Mouse (Mus musculus) lung, embryonic 15.5 days (tissue): ENCODE measurements at regions not wholly inside any gene's neighbourhood (a gene's known extent, or its start where the extent isn't known, plus 50 kb on each side); places are given as distances from the start of the nearest gene placed in this dataset.
"Not testable (repeated sequence)": the region's sequence is repeated elsewhere in the genome, so short reads cannot be mapped to it uniquely, and the experiment has no call there.

Experiments
- ATAC-seq: fragments of 200-750 bp; cut with Nextera tagmentation; 2 replicates; pipeline ENCODE4 v1.8.0; 2017; ENCODE audit warnings: moderate number of reproducible peaks, borderline replicate concordance; ENCODE audit not compliant: low FRiP score, low TSS enrichment; ENCODE audit errors: extremely low read depth
- H3K27ac ChIP-seq: fragments of 300-500 bp; sonication (generic); 2 replicates; pipeline ENCODE4 v1.5.1; 2015; ENCODE audit warnings: moderate library complexity, mild to moderate bottlenecking, inconsistent platforms
- H3K27me3 ChIP-seq: fragments of 300-500 bp; sonication (generic); 2 replicates; pipeline ENCODE4 v1.6.1; 2015; ENCODE audit warnings: inconsistent platforms
- H3K36me3 ChIP-seq: fragments of 300-500 bp; sonication (generic); 2 replicates; pipeline ENCODE4 v1.6.1; 2015; ENCODE audit warnings: inconsistent platforms
- H3K4me1 ChIP-seq: fragments of 300-500 bp; sonication (generic); 2 replicates; pipeline ENCODE4 v1.6.1; 2015; ENCODE audit warnings: inconsistent platforms
- H3K4me2 ChIP-seq: fragments of 300-500 bp; sonication (generic); 2 replicates; pipeline ENCODE4 v1.6.1; 2015; ENCODE audit warnings: inconsistent platforms, mild to moderate bottlenecking, moderate library complexity
- H3K4me3 ChIP-seq: fragments of 300-500 bp; sonication (generic); 2 replicates; pipeline ENCODE4 v1.5.1; 2015; ENCODE audit warnings: mild to moderate bottlenecking, inconsistent platforms
- H3K9ac ChIP-seq: fragments of 300-500 bp; sonication (generic); 2 replicates; pipeline ENCODE4 v1.6.1; 2015; ENCODE audit warnings: inconsistent platforms
- H3K9me3 ChIP-seq: fragments of 300-500 bp; sonication (generic); 2 replicates; pipeline ENCODE4 v1.6.1; 2016; ENCODE audit warnings: inconsistent platforms
- WGBS: fragments of 180-500 bp; shearing (Covaris S2); methylation state at CpG from one replicate; pipeline ENCODE4 v1.1.7; 2015; 5-methylcytosine and 5-hydroxymethylcytosine counted together

DNA sequence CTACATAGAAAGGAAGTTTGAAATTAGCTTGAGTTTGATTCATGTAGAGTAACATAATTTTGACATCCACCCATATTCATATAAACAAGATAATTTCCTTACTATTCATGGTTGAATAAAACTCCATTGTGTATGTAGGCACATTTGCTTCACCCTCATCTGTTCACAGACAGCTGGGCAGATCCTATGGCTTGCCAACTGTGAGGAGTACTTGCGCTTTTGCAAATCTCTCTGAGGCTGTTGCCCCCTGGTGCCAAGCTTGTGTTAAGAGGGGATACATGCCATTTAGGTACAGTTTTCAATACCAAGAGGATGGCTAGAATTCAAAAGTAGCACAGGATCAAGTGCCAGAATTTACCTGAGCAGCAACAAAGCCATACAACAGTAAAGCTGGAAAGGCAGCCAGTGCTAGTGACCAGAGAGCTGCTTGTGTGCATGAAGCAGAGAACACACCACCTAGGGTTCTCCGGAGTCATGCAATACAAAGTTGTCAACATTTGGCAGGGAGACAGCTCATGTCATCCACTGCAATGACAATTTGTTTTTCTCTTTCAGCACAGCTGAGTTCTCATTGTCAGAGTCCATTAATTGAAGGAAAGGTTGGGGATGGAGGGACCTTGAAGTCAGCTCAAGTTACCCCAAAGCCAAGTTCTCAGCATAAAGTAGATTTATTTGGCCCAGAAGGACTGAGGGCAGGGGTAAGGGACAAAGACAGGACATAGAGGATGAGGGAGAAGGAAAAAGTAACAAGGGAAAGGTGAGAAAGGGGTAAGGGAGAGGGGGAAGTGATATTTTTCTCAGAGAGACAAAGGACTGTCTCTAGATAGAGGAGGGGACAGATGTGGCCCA is 321.6 kb upstream of the Cwc22 start:
- no peak overlapping the region for H3K9ac ChIP-seq
- H3K4me3 ChIP-seq, result no peak overlapping the region
- no peaks in the 10 kb centered on the region for H3K36me3 ChIP-seq
- no peaks in the 10 kb centered on the region for H3K9me3 ChIP-seq
- H3K4me2 ChIP-seq, result no peak overlapping the region
- no peaks in the 10 kb centered on the region for H3K27me3 ChIP-seq
- no peaks in the 10 kb centered on the region; the same call in 1 of the 2 replicates for H3K4me1 ChIP-seq
- H3K27ac ChIP-seq, result no peak overlapping the region
- no peak for ATAC-seq
- 72% methylated on average over 2 of the region's 2 CpGs for WGBS

DNA sequence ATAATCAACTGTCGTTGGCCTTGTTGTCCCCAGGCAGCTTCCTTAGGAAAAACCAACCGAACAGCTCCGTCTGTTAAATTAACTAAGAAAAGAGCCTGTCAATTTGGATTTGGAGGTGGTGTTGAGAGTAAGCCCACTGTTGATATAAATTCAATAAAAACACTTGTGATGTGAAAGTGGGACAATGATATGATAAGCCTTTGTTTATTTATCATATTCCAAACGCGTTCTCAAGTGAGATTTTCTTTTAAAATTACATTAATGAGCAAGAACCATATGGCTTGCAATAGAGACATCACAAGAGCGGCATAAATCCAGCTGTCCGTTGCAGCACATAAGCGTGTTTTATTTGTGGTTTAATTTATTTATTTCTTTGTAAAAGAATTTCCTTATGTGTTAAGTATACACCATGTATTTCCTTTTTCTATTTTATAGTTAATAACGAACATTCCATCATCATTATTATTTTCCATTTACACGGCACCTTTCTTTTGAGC is 307.5 kb upstream of the Cwc22 start:
- WGBS, result 60% methylated on average over 10 of the region's 10 CpGs
- Histone ChIP-seq H3K4me3 (no peak overlapping the region), H3K4me1 (no peaks in the 10 kb centered on the region), H3K27ac (no peak overlapping the region), H3K9me3 (no peaks in the 10 kb centered on the region), H3K9ac (no peak overlapping the region), H3K27me3 (no peaks in the 10 kb centered on the region), H3K36me3 (no peaks in the 10 kb centered on the region), H3K4me2 (no peak overlapping the region)
- ATAC-seq, result no peak

DNA sequence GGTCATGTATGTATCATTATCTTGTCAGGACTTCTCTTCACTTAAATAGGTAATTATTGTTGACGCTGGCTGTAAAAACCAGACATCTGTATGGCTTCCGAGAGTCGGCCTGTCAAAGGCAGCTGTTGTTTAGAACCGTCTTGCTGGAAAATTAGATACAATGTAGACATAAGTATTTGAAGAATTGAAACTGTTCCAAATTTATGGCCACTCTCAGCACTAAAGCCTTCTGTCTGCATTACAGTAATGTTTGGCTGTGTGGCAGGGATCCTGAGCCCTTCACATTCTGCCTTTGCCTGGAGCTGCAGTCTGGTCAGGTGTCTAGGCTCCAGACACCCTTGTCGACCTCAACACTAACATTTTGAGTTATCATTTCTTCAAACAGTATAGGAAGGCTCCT is 300.2 kb upstream of the Cwc22 start:
- Histone ChIP-seq H3K27ac (no peak overlapping the region; the same call in 1 of the 2 replicates), H3K4me3 (no peak overlapping the region), H3K9me3 (no peaks in the 10 kb centered on the region), H3K9ac (no peak overlapping the region), H3K27me3 (no peaks in the 10 kb centered on the region), H3K36me3 (no peaks in the 10 kb centered on the region), H3K4me1 (peaks cover 5% of the 10 kb centered on the region; the same call in 1 of the 2 replicates), H3K4me2 (no peak overlapping the region)
- peak; percentile 27; the same call in 1 of the 2 replicates for ATAC-seq
- WGBS, result 40% methylated on average over 5 of the region's 5 CpGs

DNA sequence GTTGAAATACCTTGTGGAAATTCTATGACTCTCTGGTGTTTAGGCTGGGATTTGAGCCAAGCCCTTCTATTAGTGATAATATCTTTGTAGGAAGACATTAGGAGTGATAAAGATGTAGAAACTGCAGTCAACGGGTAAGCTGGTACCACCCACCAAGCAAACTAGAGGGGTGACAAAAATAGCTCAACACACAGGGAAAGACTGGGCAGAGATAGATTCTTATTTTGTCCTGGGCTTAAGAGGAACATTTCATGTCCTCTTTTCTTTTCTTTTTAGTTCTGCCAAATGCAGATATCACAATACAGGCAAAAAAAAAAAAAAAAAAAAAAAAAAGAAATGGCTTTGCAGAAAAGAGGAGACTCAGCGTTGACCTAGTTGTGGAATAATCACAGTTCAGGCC is 294.1 kb upstream of the Cwc22 start:
- Histone ChIP-seq H3K9ac (no peak overlapping the region), H3K27me3 (no peaks in the 10 kb centered on the region), H3K4me1 (0 out of 2 replicates have a peak, but pooled peaks cover 5% of the 10 kb centered on the region), H3K4me2 (no peak overlapping the region), H3K9me3 (no peaks in the 10 kb centered on the region), H3K36me3 (no peaks in the 10 kb centered on the region), H3K27ac (no peak overlapping the region), H3K4me3 (no peak overlapping the region)
- WGBS, result 35% methylated on average over 2 of the region's 2 CpGs
- ATAC-seq, result no peak

DNA sequence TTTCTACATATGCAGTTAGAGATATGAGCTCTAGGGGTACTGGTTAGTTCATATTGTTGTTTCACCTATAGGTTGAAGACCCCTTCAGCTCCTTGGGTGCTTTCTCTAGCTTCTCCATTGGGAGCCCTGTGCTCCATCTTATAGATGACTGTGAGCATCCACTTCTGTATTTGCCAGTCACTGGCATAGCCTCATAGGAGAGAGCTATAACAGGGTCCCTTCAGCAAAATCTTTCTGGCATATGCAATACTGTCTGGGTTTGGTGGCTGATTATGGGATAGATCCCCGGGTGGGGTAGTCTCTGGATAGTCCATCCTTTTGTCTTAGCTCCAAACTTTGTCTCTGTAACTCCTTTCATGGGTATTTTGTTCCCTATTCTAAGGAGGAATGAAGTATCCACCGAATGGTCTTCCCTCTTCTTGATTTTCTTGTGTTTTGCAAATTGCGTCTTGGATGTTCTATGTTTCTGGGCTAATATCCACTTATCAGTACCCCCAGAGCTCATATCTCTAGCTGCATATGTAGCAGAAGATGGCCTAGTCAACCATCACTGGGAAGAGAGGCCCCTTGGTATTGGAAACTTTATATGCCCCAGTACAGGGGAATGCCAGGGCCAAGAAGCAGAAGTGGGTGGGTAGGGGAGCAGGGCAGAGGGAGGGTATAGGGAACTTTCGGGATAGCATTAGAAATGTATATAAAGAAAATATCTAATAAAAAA is 279.4 kb upstream of the Cwc22 start:
- ATAC-seq, H3K36me3 ChIP-seq, H3K27ac ChIP-seq, H3K4me3 ChIP-seq, H3K9ac ChIP-seq, H3K27me3 ChIP-seq, H3K4me2 ChIP-seq, H3K9me3 ChIP-seq, H3K4me1 ChIP-seq: not testable (repeated sequence)
- 89% methylated on average over 4 of the region's 4 CpGs for WGBS

DNA sequence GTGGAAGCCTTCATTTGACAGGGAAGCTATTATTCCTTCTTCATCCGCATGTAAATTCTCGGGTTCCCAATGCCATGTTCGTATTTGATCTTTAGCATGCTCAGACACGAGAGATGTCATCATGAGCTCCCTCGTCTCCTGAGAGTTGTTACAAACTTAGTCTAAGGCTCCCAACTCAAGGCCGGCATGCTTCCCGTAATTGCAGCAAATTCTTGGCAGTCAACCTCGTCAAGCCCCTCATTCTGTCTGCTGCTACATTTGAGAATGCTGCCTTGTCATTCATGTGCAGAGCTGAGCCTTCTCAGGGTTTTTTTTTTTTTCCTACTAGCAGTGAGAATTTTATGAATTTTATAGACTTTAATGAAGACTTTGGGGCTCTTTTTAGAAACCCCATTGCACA is 268.3 kb upstream of the Cwc22 start:
- ATAC-seq, result no peak
- 54% methylated on average over 8 of the region's 8 CpGs for WGBS
- H3K27me3 ChIP-seq, result no peaks in the 10 kb centered on the region
- H3K9me3 ChIP-seq, result no peaks in the 10 kb centered on the region
- H3K4me2 ChIP-seq, result no peak overlapping the region
- H3K4me1 ChIP-seq, result no peaks in the 10 kb centered on the region
- no peaks in the 10 kb centered on the region for H3K36me3 ChIP-seq
- H3K27ac ChIP-seq, result no peak overlapping the region
- H3K9ac ChIP-seq, result no peak overlapping the region
- no peak overlapping the region for H3K4me3 ChIP-seq

DNA sequence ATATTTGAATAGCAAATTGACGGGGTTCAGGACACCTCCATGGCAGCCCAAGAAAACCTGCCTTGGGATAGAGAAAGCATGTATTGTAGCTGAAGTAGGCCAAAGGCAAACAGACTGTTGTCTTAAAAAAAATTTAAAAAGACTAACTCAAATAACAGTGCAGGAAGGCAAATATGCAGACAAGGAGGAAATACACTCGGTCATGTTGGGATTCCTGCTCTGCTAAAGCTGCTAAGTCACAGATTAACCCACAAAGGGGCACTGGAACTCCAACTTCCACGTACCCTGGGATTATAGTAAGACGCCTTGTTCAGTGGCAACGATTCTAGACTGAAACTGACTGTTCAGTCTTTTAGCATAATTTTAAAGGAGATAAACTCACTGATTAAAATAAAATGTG is 258.9 kb upstream of the Cwc22 start:
- no peak overlapping the region for H3K27ac ChIP-seq
- 47% methylated on average over 5 of the region's 5 CpGs for WGBS
- H3K4me3 ChIP-seq, result no peak overlapping the region
- no peaks in the 10 kb centered on the region for H3K27me3 ChIP-seq
- no peak overlapping the region for H3K9ac ChIP-seq
- 0 out of 2 replicates have a peak, but pooled peaks cover 2% of the 10 kb centered on the region for H3K4me1 ChIP-seq
- ATAC-seq, result peak; percentile 46; the same call in 1 of the 2 replicates
- H3K4me2 ChIP-seq, result no peak overlapping the region
- no peaks in the 10 kb centered on the region for H3K36me3 ChIP-seq
- H3K9me3 ChIP-seq, result no peaks in the 10 kb centered on the region

DNA sequence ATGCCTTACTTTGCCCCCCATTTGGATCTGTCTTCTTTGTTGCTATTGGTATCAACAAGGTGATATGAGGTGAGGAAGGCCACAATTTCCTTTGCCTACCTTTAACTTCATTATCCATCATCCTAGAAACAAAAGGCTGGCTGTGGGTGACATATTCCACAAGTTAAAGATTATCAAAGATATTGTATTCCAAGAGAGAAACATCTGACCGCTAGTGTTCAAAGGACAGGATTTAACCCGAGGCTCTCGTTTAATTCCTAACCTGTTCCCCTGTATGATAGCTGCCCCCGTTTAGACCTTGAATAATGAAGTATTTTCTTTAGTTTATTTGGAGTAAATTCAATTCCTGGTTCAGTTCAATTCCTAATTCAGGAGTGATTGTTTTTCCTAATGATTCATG is 249.8 kb upstream of the Cwc22 start:
- Histone ChIP-seq H3K27ac (no peak overlapping the region), H3K9me3 (no peaks in the 10 kb centered on the region), H3K4me3 (no peak overlapping the region), H3K27me3 (no peaks in the 10 kb centered on the region), H3K9ac (no peak overlapping the region), H3K4me2 (no peak overlapping the region), H3K36me3 (no peaks in the 10 kb centered on the region), H3K4me1 (no peaks in the 10 kb centered on the region)
- ATAC-seq, result no peak
- WGBS, result 73% methylated on average over 4 of the region's 4 CpGs

DNA sequence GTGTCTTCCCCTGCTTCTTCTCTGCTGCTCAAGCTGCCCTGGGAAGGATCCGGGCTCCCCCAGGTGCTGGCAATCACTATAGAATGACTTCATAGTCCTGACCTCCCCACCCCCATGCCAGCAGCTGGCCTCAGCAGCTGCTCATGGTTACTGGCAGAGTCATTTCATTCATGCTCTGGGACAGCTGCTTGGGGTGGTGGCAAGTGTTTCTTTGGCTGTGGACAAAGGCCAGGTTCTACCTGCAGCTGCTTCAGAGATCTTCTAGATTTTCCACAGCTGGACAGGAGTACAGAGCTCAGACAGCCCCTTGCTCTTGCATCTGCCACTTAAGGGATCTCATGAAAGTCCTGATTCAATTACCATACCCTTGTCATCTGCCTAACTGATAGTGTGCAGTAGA is 243.4 kb upstream of the Cwc22 start:
- Histone ChIP-seq H3K9ac (no peak overlapping the region), H3K4me1 (no peaks in the 10 kb centered on the region), H3K4me2 (no peak overlapping the region), H3K27ac (no peak overlapping the region), H3K27me3 (no peaks in the 10 kb centered on the region), H3K9me3 (no peaks in the 10 kb centered on the region), H3K4me3 (no peak overlapping the region), H3K36me3 (no peaks in the 10 kb centered on the region)
- 4% methylated on average over 1 of the region's 1 CpGs for WGBS
- no peak for ATAC-seq

DNA sequence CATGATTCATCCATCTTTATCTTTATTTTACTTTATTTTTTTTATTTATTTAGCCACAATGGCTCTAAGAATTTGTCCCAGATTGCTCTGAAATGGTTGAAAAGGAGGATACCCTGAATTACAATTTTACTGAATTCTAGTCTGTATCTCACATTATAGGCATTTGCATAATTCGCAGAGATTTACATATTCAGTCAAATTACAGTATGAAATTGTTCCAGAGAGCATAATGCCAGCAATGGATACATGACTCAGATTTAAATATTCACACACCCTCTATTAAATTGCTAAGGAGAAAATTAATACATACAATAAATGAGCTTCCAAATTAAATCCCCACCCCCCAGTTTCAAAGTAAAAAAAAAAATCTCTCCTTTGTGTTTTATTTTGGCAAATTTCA is 238.8 kb upstream of the Cwc22 start:
- H3K9ac ChIP-seq, result no peak overlapping the region
- WGBS, result 67% methylated on average over 1 of the region's 1 CpGs
- ATAC-seq, result no peak
- H3K4me1 ChIP-seq, result no peaks in the 10 kb centered on the region
- H3K27me3 ChIP-seq, result no peaks in the 10 kb centered on the region
- no peak overlapping the region for H3K4me2 ChIP-seq
- no peaks in the 10 kb centered on the region for H3K36me3 ChIP-seq
- no peak overlapping the region for H3K27ac ChIP-seq
- H3K9me3 ChIP-seq, result no peaks in the 10 kb centered on the region
- no peak overlapping the region for H3K4me3 ChIP-seq

DNA sequence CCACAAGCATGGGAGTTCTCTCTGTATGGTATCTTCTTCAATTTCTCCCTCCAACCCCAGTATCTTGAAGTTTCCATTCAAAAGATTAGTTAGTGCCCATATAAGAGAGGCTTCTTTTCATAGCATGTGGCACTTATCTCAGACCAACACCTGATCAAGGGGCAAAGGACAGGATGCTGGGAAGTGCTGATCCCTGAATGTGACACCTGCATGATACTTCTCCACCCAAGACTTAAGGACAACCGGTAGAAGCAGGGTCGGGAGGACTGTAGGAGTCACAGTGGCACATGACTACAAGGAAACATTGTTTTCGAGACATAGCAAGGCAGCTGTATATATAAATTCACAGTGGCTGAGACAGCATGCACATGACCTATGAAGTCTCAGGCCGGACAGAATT is 227.6 kb upstream of the Cwc22 start:
- Histone ChIP-seq H3K4me1 (no peaks in the 10 kb centered on the region), H3K9ac (no peak overlapping the region), H3K4me3 (no peak overlapping the region), H3K27ac (no peak overlapping the region), H3K9me3 (no peaks in the 10 kb centered on the region), H3K27me3 (no peaks in the 10 kb centered on the region), H3K36me3 (no peaks in the 10 kb centered on the region), H3K4me2 (no peak overlapping the region)
- 48% methylated on average over 4 of the region's 4 CpGs for WGBS
- ATAC-seq, result no peak

DNA sequence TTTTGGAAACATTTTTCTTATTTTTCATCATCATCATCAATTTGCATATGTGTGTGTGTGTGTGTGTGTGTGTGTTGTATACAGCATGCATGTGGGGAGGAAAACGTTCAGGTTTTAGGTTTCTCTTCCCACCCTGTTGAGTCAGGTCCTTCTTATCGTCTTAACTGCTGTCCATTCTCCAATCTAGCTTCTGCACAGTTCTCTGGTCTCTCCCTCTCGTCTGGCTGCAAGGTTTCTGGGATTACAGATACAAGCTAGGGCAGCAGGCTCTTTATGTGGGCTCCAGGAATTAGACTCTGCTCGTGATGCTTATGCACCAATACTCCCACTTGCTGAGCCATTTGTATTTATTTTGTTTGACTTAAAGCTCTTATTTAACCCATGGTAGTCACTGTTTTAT is 226.6 kb upstream of the Cwc22 start:
- Histone ChIP-seq H3K27me3 (no peaks in the 10 kb centered on the region), H3K4me3 (no peak overlapping the region), H3K4me2 (no peak overlapping the region), H3K9me3 (no peaks in the 10 kb centered on the region), H3K9ac (no peak overlapping the region), H3K4me1 (no peaks in the 10 kb centered on the region), H3K36me3 (no peaks in the 10 kb centered on the region), H3K27ac (no peak overlapping the region)
- no peak for ATAC-seq
- WGBS, result 60% methylated on average over 4 of the region's 4 CpGs
